Mouse (Mus musculus): Measurements from ENCODE around the gene Fsd2.

Fsd2 gene

DNA sequence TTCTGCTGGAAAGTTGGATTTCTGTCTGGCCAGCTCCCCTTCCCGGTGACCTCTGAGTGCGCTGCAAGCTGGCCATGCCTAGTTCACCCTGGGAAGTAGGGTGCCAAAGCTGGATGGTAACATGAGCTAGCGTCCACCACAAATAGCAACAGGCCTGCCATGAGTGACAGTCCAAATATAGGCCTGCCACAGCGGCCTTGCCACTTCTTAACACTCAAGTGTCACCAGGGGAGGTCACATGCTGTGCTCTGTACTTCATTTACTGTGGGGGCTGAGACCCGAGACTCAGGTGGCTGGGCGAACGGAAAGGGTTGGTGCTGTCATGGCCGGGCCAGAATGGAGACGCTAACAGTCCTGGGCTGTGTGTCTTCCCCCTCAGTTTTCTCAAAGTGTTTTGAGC is at the start of gene Fsd2:
Gene Fsd2 (minus strand): TSS at position 53 of the 400 bp plus-strand sequence.
- no peak for DNase-seq (ENCODE audit: low read depth, low spot score)

DNA sequence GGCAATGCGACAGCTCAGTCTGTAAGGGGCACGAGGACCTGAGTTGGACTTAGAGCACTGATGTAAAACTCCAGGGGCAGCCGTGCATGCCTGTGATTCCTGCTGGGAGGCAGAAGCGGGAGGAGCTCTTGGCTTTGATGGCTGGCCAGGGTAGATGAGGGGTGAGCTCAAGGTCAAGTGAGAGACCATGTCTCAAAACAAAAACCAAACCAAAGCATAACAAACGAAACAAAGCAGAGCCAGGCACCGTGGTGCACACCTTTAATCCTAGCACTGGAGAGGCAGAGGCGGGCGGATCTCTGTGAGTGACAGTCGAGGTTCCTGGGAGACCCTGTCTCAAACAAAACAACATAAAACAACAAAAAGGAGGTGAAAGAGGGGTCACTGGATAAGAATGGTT is 48.3 kb upstream of the Fsd2 start:
- DNase-seq (ENCODE audit: low read depth, low spot score), result no peak

DNA sequence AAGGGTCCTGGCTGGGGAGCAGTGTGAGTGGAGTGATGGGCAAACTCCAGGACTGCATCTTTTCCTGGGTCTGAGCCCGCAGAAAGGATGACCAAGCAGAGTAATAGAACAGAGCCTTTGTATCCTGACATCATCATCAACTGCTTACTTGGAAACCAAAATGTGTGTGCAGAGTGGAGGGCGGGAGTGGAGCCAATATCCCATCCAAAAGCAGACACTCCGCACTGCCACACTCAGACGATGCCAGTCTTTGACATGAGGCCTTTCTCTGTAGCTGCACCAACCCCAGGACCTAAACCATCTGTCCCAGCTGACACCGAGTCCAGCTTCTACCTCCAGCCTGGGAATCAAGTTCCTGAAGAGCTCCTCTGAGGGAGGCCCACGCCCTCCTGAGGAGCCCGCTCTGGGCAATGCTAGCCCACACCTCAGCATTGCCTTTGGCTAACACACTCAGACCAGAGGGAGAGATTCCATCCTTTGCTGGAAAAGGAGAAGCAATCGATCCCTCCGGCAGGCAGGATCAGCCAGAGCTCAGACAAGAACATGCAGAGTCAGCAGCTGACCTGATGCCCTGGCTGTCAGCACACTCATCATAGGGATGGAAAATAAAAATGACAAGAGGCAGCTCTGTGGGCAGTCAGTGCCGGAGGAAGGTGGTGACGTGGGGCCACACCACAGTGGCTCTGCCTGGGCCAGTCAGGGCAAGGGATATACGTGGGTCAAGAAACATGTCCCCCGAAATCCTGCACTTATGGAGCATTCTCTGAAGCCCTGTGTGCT is 46.3 kb upstream of the Fsd2 start:
- no peak for DNase-seq (ENCODE audit: low read depth, low spot score)

DNA sequence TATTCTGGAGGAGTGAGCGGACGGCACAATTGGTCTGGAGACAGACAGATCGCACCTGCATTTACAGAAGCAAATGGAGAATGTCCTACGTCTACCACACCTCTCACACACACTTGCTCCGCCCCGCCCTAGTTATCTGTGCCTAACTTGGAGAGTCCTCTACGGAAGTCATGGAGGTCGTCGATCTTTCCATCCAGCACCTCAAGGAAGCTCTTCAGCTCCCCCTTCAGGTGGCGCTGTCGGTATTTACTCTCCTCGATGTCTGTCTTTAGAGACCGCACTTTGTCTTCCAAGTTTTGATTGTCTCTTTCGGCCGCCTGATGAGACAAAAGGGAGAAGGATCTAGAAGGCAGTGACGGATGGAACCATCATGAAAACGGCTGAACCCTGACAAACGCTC is 43.4 kb upstream of the Fsd2 start:
- DNase-seq (ENCODE audit: low read depth, low spot score), result peak; percentile 35

DNA sequence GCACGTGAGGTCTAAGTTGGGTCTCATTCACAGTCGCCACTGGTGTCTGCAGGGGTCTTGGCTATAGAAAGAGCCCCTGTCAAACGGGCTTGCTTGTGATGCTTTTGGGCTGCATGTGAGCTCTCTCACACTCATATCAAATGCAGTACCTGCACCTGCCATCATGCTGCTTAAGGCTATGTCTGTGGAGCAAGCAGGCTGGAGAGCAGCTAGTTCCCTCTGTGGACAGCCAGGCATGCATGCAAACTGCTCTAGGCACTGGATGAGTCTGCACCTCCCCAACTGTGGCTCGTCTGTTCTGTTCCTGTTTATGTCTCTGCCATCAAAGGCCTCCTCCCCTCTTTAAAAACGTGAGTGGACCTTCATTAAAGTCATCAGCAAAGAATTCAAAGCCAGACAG is 39.7 kb upstream of the Fsd2 start:
- no peak for DNase-seq (ENCODE audit: low read depth, low spot score)

DNA sequence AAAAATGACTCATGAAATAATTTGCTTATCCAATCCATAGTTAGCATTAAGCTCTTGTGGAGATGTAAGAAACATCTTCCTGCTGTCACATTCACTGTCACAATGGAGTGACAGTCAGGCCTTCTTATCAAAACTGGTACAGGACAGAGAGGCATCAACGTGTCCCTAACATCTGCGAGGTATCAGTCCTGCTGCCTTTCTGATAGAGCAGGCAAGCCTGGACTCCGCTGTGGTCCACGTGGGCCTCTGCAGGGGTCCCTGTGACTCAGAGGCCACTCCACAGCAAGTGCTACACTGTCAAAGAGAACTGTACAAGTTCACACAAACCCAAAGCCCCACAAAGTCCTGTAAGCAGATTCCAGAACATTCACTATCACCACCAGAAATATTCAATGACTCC is 38.7 kb upstream of the Fsd2 start:
- DNase-seq (ENCODE audit: low read depth, low spot score), result no peak

DNA sequence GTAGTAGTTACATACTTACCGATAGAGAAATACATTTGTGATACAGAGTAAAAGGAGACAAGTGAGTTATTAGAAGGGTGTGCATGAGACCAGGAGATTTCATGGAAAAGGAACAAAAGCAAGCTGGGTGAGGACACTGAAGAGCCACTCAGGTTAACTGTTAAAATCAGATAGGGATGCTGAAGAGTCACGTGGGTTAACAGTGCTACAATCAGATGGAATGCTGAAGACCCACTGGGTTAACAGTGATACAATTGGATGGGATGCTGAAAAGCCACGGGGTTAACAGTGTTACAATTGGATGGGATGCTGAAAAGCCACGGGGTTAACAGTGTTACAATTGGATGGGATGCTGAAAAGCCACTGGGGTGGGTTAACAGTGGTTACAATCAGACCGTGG is 38.2 kb upstream of the Fsd2 start:
- DNase-seq (ENCODE audit: low read depth, low spot score), result no peak

DNA sequence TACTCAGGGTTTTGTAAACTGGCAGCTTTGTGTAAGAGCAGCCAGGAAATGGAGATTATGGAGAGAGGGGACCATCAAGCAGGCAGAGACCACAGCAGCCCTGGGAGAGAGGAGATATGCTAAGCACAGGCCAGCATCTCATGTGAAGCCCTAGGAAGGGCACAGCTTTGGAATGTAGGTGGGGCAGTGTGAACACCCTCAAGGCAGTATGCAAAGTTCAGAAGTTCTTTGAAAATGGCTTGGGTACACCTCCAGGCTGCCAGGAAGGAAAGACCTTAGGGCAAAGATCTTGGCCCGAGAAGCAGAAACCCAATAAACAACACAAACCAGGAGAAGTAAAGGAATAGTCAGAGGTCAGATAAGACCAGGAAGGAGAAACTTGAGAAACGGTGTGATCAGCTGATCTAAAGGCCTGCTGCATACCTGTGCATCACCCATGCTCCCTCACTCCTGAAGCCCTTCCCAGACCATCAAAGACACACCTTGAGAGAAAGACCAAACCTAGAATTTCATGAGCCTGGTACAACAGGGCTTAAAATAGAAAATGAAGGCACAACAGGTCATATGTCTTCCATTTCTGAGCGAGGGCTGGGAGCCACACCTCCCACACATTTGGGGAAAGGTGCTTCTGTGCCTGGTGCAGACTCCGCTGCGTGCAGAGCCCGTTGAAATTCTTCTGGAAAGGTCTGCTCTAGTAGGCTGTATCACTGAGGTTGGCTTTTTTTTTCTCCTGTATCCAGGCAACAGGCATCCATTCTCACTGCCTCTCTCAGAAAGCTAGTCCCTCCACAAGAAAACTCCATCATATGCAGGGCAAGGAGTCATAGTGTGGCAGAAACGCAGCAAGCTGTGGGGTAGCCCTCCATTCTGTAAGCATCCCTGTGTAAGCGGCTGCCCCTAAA is 32.9 kb upstream of the Fsd2 start:
- DNase-seq (ENCODE audit: low read depth, low spot score), result no peak

DNA sequence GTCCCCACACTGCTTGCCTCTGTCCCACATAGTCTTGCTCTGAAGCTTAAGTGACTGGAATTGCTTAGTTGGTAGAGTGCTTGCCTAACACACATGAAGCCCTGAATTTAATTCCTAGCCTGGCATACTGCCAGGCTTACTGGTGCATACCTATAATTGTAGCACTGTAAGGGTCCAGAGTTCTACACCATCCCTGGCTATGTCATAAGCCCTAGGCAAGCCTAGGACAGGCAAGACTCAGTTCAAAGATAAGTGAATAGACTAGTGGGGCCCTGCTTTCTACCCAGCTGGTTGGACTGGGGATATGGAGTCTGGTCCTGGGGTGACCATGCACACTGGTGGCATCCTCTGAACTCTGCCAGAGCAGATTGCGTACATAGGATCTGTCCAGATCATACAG is 30.9 kb upstream of the Fsd2 start:
- DNase-seq (ENCODE audit: low read depth, low spot score), result no peak

DNA sequence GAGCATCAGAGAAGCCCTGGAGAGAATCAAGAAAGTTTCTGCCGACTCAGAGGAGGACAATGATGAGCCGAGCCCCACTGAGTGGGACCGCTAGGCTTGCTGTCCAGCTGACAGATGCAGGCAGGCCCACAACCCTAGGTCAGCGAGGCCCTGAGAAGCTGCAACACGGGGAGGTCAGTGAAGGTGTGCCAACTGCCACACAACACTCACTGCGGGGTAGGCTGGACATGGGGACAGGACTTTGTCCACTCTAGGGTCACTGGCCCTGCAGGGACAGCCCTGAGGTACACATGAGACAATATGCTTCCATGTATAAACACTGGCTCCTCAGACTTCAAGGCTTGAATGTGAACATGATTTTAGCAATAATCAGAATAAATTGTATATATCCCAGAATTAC is 29.3 kb upstream of the Fsd2 start:
- DNase-seq (ENCODE audit: low read depth, low spot score), result no peak

DNA sequence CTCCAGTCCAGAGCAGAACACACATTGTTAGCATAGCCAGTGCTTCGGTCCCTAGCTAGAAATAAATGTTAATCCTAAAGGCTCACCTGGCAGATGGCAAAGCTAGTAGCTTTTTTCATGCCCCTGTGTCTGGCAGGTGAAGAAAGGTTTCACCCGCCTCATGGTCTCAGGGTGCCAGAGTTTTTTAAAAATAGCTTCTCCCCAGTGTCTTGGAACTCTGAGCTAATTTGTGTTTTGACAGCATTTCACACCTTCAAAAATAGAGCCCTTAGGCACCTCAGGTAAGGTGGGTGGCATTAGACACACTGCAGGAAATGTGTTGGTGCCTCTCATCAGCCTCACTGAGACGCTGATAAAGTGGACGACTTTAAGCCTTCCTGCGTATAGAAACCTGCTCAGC is 28.3 kb upstream of the Fsd2 start:
- no peak for DNase-seq (ENCODE audit: low read depth, low spot score)

DNA sequence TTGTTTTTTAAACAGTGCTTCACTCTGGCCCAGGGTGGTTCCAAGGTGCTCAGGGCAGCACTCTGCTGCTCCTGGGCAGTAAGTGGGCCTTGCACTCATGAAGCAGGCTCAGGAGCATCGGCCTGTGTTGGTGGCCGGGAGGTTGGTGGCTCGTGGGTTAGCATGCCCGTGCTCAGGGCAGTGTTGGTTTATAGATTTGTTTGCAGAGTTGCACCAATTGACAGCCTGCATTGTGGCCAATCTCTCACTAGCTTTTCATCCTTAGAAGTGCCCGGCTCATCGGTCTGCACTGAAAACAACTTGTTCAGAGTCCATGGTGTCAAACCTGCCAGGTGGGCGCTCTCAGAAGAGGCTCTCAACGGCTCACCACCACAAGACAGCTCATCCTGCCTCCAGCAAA is 26.6 kb upstream of the Fsd2 start:
- no peak for DNase-seq (ENCODE audit: low read depth, low spot score)

DNA sequence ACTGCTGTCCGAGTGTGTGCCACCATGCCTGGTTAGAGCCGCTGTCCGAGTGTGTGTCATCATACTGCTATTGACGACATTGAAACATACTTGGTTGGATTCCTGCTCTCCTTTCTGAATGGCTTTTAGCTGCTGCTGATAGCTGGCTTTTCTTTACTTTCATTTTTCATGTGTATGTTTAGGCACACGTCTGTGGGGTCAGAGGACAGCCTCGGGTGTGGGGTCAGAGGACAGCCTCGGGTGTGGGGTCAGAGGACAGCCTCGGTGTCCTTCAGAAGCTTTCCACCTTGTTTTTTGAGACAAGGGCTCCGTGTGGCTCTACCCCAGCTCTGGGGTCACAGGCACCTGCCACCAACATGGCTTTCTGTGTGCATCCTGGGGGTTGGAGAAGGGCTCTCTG is 25.9 kb upstream of the Fsd2 start:
- no peak for DNase-seq (ENCODE audit: low read depth, low spot score)

DNA sequence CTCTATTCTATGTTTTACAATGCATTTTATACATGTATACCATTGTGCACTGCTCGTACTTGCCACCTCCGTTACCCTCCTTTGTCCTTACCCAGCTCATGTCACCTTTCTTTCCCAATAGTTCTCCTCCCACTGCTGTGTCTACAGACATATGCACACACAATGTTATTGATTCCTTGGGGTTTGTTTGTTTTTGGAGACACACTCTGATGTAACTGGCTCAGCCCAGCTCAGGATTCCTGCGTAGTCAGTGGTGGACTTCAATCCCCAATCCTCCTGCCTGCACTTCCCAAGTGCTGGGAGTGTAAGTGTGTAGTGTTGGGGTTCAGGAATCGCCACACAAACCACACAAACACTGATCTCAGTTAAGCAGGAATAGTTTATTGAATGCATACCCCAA is 20.5 kb upstream of the Fsd2 start:
- no peak for DNase-seq (ENCODE audit: low read depth, low spot score)

DNA sequence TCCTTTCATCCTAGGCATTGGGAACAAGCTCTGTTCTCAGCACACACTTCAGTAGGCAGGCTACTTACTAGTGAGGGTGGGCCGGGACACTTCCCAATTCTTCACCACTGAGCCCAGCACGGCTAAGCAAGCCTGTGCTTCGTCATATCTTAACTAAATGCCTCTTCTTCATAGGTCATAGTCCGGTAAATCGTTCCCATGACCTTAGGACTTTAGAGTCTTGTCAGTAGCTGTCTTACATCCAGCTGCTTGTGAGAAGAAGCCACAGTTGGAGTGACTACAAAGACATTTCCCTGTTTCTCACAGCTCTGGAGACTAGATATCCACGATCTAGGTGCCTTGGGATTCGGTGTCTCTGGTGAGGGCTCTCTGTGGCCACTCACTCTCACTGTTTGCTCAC is 18.6 kb upstream of the Fsd2 start:
- DNase-seq (ENCODE audit: low read depth, low spot score), result no peak

DNA sequence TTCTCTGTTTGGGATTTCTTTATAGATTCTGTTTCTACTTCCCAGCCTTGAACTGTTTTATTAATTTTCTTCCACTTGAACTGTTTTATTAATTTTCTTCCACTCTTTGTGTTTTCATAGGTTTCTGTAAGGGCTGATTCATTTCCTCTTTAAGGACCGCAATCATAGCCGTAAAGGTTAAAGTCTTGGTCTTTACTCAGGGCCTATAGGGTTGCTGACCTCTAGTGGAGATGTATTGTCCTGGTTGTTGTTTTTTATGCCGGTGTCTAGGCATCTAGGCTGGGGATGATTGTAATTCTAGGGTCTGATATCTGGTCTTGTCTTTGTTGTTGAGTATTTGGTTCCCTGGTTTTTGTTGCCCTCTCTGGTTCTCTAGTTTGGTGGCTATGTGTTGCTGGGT is 16.8 kb upstream of the Fsd2 start:
- no peak for DNase-seq (ENCODE audit: low read depth, low spot score)

DNA sequence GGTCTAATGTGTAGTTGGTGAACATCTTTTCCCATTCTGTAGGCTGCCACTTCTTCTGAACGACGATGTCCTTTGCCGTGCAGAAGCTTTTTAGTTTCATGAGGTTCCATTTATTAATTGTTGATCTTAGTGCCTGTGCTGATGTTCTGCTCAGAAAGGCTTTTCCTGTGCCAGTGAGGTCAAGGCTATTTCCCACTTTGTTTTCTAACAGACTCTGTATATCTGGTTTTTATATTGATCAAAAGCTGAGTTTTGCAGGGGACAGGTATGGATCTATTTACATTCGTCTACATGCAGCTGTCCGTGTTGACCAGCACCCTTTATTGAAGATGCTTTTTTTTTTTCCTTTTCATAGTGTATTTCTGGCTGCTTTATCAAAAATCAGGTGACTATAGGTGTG is 12.6 kb upstream of the Fsd2 start:
- no peak for DNase-seq (ENCODE audit: low read depth, low spot score)

DNA sequence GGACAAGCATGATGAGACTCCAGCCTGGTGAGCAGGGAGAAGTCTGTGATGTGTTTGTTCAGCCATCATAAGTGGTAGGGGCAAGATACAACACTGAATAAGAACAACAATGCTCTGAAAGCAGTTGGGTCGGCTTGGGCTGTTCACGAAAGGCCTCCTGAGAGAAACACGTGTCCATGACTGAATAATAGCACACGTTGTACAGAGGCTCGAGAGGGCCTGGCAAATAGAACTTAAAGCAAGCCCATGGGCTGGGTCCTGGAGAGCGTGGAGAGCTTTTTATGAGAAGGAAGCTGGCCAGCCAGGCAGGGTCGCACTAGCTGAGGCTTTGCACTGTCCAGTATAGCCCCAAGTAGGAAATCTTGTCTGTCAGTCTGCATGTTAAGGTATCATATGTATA is 11.7 kb upstream of the Fsd2 start:
- no peak for DNase-seq (ENCODE audit: low read depth, low spot score)

DNA sequence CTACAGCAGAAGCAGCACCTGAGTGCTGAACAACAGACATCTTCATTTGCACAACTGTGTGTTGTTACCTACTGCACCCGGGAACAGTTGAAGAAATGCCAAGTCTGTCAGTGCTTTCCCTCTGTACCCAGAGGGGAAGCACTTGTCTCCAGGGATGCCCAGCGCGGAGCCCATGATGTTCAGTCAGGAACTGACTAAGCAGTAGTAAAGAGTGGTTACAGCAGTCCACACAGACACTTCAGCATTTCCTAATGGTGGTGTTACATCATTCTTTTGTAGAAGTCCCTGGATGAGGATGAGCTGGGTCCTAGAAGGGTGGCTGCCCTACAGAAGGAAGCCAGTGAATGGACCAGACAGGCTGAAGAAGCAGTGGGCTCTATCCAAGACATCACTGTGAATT is 11.1 kb upstream of the Fsd2 start:
- DNase-seq (ENCODE audit: low read depth, low spot score), result no peak

DNA sequence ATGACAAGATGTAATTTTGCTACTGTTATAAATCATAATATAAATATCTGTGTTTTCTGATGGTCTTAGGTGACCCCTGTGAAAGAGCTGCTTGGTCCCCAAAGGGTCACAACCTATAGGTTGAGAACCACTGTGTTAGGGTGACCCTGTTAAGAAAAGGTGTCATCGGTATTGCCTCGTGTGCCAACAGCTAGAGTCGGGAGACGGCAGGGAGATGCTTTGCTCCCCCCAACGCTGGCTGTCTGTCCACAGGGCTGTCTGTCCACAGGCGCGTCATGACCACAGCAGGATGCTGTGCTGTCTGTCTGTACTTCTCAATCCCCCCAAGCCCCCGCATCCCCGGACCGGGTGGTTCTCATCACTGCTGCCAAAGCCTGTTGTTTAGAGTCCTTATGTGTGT is 8.9 kb upstream of the Fsd2 start:
- no peak for DNase-seq (ENCODE audit: low read depth, low spot score)

DNA sequence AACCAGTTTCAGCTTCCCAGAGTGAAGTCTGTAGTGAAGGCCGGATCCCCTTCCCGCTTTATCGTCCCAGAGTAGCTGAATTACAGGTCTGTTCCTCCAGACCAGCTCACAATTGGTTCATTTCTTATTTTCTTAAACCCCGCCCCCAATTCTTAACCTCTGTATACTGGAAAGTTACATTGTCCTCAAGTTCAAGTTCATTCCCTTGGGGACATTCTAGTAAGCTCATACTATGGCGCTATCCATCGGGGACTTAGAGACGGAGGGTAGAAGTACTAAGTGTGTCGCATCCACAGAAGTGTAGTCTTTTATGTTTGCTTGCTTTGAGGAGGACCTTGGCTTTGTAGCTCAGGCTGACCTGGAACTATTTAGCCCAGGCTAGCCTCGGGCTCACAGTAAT is 7.1 kb upstream of the Fsd2 start:
- DNase-seq (ENCODE audit: low read depth, low spot score), result no peak

DNA sequence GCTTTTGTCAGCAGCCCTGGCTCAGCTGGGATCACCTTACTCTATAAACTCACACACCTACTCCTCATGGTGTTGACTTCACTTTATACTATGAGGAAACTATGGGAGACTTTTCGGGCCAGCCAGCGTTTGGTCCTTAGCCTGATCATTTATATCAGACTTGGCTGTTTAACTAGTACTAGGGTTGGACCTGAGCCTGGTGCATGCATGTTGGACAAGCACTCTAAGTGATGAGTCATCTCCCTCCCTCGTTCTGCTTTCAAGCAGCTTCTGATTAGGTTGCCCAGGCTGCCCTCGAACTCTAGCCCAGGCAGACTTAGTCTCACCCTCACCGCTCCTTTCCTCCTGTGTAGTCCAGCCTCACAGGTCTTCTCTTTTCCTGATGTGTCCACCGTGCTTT is 6.7 kb upstream of the Fsd2 start:
- DNase-seq (ENCODE audit: low read depth, low spot score), result no peak

DNA sequence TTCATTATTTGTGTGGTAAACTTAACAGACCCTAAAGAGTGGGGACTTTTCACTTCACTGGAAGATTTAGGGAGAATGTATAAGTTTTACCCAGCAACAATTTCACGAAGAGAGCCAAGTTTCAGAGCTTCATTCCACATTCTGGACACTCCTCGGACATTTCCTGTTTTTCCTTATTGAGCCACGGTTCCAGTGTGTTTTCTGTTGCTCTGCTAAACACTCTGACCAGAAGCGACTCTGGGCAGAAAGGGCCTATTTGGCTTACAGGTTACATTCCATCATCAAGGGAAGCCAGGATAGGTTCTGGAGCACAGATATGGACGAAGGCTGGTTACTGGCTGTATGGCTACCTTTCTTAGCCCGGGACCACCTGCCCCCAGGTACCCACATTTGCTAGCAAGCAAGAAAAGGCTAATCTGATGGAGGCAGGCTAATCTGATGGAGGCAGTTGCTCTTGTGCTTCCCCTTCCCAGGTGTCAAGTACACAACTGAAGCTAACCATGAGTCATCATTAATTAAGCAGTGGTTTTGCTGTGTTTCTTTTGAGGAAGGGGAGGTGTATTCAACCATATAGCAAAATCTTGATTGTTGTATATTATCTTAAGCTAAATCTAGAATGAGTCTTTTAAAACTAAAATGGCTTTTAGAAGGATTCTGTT is 6.0 kb upstream of the Fsd2 start:
- DNase-seq (ENCODE audit: low read depth, low spot score), result peak; percentile 11
